Mouse (Mus musculus) CD8-positive naive resting alpha-beta T cell, adult 2 months (primary cell): ENCODE results near the gene Krtap16-3.

Experiments
- DNase-seq, 2 experiments: peaks; one replicate each; pipeline ENCODE4 v3.0.0; 2022; ENCODE audit warnings: low read depth in 2 of 2, low spot score in 2 of 2

The Krtap16-3 gene

DNA sequence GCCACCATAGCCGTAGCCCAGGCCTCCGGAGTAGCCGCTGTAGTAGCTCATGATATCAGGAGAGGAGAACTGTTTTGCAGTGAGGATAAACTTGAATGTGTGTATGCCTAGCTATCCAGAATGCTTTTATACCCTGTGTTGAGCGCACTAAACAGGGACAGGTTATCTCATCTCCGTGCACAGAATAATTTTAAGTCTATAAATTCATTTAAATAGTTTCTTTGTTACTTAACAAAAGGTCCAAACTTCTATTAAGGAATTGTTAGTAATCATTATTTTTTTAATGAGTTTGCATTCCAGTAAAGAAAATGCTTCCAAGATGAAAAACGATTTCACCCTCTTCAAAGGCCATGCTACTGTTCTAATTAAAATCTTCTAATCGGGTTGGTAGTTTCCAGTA is at the start of gene Krtap16-3:
TSS of gene Krtap16-3 (minus strand) at position 101 of the 400 bp plus-strand sequence.
- DNase-seq: no peak

DNA sequence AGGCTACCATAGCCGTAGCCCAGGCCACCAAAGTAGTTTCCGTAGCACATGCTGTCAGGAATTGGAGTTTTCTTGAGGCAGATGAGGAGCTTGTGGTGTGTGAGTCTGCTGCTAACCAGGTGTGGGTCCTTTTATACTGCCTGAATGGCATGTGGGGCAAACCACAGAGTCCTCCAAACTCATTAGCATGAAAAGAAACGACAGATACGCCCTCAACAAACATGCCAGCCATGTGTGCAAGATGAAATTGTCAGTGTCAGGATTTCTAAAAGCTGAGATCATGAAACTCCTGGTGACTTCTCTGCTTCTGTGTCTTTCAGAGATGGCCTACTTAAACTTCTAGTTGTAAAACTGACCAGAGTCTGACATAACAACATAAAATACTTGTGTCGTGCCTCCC is 48.0 kb upstream of the Krtap16-3 start, which contains the start of gene Krtap22-2:
TSS of gene Krtap22-2 (minus strand) at position 101 of the 400 bp plus-strand sequence.
- DNase-seq: no peak

- DNase-seq: no peak
These were observed 21.6 kb downstream of the Krtap16-3 start for GRCm38 (mm10) chr16:88941106-88941505.

DNA sequence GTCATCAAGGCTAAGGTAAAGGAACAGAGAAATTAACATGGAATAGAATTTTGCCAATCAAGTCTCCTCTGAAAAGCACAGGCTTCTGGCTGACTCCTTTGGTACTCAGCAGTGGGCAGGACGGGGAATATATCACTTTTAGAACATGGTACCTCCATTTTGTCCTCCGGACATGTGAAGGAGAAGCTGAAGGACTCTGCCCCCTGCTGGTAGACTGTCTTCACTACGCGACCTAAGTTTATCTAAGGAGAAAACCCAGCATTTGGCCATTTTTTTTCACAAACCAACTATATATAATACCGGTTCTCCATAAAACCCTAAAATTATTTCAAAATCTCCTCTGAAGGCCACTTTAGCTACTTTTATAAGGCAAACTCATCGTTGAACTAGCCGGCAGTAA is 24.4 kb downstream of the Krtap16-3 start:
- DNase-seq: no peak

DNA sequence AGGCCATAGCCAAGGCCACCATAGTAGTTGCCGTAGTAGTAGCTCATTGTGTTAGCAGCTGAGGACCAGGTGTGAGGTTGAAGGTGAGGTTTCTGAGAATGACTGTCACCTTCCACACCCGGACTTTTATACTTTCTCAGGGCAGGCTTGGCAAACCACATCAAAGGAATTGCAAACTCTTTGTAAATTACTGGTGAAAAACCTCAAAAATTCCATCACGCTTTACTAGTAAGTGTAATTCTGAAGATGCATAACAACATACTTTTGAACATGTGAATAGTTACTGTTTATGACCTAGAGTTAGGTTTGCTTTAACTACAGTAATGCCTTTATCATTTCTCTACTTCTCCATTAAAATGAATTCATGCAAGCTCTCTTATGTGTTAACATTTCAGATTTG is 30.5 kb downstream of the Krtap16-3 start, which contains the start of gene Krtap19-9b:
TSS of gene Krtap19-9b (minus strand) at position 101 of the 400 bp plus-strand sequence.
- DNase-seq: no peak
